Mouse (Mus musculus) urinary bladder, postnatal 36 days (tissue): ENCODE measurements around the gene Maff.

Experiments
- DNase-seq, 2 experiments: peaks; one replicate each; pipeline ENCODE4 v3.0.0; 2022; ENCODE audit warnings: low spot score in 2 of 2, mixed read lengths in 1 of 2

Gene Maff

DNA sequence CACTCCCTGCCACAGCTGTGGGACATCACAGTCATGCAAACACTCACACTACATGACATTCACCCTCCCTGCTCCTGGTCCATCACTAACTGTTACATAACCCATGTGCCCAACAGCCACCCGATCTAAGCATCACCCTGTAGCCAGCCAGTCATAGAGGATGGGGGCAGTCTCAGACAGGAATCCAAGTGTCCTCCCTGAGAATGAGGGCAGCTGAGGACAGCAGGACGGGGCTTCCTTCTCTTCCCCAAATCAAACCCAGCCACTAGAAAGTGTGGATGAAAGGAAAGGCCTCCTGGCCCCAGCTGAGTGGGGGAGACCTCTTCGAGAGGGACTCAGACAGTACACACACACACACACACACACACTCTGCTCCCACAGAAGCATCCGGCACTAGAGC is 48.4 kb downstream of the Maff start:
- DNase-seq, result no peak

DNA sequence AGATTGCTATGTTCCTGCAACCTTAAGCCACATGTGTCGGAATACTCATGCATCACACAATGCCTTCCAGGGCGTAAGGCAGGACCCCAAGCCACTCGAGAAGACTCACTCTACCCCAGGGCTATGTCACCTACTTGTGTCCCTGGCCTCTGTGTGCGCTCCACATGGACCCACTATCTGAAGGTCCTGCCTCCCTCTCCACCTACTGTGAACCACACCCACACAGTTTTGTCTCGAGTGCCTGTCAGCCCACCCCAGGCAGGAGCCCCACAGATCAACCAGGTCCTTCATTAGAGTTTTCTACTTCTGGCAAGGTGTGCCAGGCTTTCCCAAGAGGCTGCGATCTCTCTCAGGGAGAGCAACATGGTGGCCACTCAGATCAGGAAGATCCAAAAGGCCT is 48.9 kb downstream of the Maff start:
- DNase-seq, result no peak

- DNase-seq, result peak in 1 of 2 experiments; percentile 41
Measured at GRCm38 (mm10) chr15:79396736-79397135, 50.3 kb downstream of the Maff start.

GRCm38 (mm10) chr15:79399231-79400052 is 53.0 kb downstream of the Maff start:
- no peak for DNase-seq

DNA sequence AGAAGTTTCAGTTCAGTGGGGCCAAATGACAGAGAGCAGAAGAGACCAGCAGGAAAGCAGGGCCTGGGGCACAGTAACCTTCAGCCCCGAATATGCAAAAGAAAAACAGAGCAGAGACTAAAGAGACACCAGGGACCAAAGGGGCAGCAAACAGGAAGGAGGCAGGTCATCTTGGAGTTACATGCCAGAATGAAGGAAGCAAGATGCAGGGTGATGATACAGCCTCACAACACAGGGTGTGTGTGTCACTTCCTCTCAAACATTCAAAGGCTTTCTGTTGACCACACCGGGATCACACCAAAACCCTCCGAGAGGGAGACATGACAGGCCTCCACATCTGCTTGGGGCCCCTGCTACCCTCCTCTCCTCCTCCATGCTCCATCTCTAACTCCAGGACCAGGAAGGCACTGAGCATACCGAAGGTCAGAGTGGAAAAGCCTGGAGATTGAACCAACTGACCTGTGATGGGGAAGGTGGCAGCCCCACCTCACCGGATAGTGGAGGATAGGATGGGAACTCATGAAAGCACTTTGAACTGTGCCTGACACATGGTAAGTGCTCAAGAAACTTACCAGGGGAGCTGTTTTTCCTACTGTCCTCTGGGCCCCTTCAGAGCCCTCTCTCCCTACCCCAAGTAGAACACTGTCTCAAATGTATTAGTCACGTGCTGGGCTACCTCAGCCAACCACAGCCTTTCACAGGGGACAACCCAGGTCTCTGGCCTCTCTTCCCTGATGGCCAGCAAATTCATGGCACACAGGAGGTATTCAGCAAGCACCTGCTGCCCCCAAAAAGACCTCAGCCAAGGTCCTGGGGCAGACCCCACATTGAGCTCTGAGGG is 53.9 kb downstream of the Maff start:
- DNase-seq, result no peak

DNA sequence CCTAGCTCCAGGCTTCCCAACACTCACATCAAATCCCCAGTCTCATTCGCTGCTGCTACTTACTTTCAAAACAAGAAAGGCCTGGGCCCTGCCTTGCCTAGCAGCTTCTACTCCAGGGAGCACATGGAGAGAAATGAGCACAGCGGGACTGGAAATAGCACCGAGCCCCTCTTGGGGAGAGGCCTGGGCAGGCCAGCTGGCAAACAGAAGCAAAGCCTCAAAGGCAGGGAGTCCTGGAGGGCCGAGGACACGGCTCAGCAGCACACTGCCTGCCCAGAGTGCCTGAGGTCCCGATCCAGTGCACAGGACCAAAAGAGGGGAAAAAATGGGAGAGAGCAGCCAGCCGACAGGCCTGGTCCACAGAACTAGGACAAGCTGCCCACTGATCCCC is 54.5 kb downstream of the Maff start:
- DNase-seq, result no peak

DNA sequence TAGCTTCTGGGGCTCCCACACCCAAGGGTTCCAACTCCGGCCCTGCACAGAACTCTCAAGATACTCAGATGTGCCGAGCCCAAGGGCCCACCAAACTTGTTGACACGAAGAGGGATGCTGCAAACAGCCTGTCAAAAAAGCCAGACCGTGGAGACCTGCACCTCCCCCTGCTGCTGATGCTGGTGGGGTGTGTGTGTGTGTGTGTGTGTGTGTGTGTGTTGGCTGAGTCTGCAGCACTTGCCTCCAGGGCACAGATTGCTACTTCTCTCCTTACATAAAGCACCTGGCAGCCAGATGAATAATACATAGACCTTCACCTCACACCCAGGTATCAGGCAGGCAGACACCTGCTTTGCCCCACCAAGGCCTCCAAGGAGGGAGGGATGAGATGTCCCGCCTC is 55.8 kb downstream of the Maff start:
- no peak for DNase-seq

GRCm38 (mm10) chr15:79402836-79403762 is 56.7 kb downstream of the Maff start, which contains the start of gene Tmem184b:
Tmem184b (minus strand) TSS chr15:79403569.
- DNase-seq, result peak; percentile 81 to 83

DNA sequence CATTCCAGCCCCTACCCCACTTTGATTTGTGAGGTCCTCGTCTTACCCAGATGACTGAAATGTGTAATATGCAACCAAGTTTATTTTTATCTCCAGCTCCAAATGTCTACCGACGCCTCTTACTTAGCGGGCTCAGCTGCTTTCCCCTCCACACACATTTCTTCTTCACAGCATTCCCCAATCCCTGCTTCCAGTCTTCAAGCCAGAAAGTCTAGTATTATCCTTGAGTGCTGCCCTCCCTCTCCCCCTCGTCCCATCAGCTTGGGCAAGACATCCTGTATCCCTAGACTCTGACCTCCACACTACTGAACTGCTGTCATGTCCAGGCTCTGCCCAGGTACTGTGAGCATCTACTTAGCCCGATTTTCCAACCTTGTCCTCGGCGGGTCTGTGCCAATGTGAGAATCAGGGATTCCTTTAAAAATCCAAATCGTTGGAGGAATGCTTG is 57.4 kb downstream of the Maff start:
- no peak for DNase-seq

DNA sequence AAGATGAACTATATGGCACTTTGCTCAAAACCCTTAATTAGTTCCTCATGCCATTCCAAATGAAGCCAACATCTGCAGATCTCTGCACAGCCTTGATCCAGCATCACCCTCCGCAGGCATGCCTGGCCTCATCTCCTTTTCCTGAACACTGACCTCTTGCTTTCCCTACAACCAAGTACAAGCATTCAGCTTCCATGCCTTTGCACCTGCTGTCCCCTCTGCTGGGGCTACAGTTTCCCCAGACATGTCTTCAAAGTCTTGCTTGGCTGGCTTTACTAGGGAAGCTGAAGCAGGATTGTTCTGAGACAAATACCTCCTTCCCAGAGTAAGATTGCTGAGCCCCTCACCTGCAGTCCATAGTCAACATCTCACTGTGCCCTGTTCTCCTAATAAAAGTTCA is 57.9 kb downstream of the Maff start:
- DNase-seq, result no peak

GRCm38 (mm10) chr15:79406564-79406963 is 60.1 kb downstream of the Maff start:
- DNase-seq, result no peak
